Mouse (Mus musculus): Measurements from ENCODE around the gene Bet1. TPM values are rescaled to one million over a fixed set of nuclear protein-coding genes. Genes with fewer than 3 reads are reported as not detected.

Gene Bet1
- total RNA-seq, 1 experiment: 31.5 TPM

GRCm38 (mm10) chr6:4041821-4042220 is 45.0 kb downstream of the Bet1 start:
- Histone ChIP-seq H3K36me3 (ENCODE audit: control insufficient read depth, insufficient read depth, low read length, poor library complexity, severe bottlenecking) (no peaks in the 10 kb centered on the region), H3K4me1 (ENCODE audit: control insufficient read depth in 2 of 2, insufficient read depth in 2 of 2, low read length in 2 of 2, poor library complexity in 1 of 2) (no peaks in the 10 kb centered on the region), H3K9me3 (ENCODE audit: control insufficient read depth, insufficient read depth, low read depth, low read length) (no peaks in the 10 kb centered on the region), H3K9ac (ENCODE audit: insufficient read depth, low read depth, low read length, poor library complexity, severe bottlenecking) (no peak overlapping the region), H3K27ac (ENCODE audit: insufficient read depth, low read depth, low read length, poor library complexity, severe bottlenecking) (no peak overlapping the region), H3K4me3 (ENCODE audit: insufficient read depth in 1 of 2, low read depth in 1 of 2, low read length in 2 of 2, poor library complexity in 1 of 2, severe bottlenecking in 1 of 2) (no peak overlapping the region)
- in situ Hi-C loops (cut with MboI; ENCODE audit: low sequenced_read_pairs in 2 of 2, unreplicated experiment in 2 of 2): no loop called here
- DNase-seq (ENCODE audit: low read depth, low spot score): no peak
- no peak for TF ChIP-seq HCFC1 (IDR thresholded peaks at IDR 0.05; ENCODE audit: borderline replicate concordance, insufficient read depth, low read length)
- no peak for TF ChIP-seq MAFK (IDR thresholded peaks at IDR 0.05; ENCODE audit: insufficient read depth, low read depth, low read length)
- no peak for TF ChIP-seq ZNF384 (IDR thresholded peaks at IDR 0.05; ENCODE audit: low read depth, low read length)
- TF ChIP-seq CHD2 (IDR thresholded peaks at IDR 0.05; ENCODE audit: low read depth, low read length): no peak
- TF ChIP-seq ZC3H11A (IDR thresholded peaks at IDR 0.05; ENCODE audit: borderline replicate concordance, low read depth, low read length): no peak

GRCm38 (mm10) chr6:4030956-4031355 is 55.8 kb downstream of the Bet1 start:
- no peak for TF ChIP-seq ZC3H11A (IDR thresholded peaks at IDR 0.05; ENCODE audit: borderline replicate concordance, low read depth, low read length)
- no peak for TF ChIP-seq CHD2 (IDR thresholded peaks at IDR 0.05; ENCODE audit: low read depth, low read length)
- no peak for TF ChIP-seq MAFK (IDR thresholded peaks at IDR 0.05; ENCODE audit: insufficient read depth, low read depth, low read length)
- no peak for TF ChIP-seq ZNF384 (IDR thresholded peaks at IDR 0.05; ENCODE audit: low read depth, low read length)
- no peak for TF ChIP-seq HCFC1 (IDR thresholded peaks at IDR 0.05; ENCODE audit: borderline replicate concordance, insufficient read depth, low read length)
- in situ Hi-C loops (cut with MboI; ENCODE audit: low sequenced_read_pairs in 2 of 2, unreplicated experiment in 2 of 2): no loop called here
- no peaks in the 10 kb centered on the region for H3K4me1 ChIP-seq (ENCODE audit: control insufficient read depth in 2 of 2, insufficient read depth in 2 of 2, low read length in 2 of 2, poor library complexity in 1 of 2)
- no peaks in the 10 kb centered on the region for H3K9me3 ChIP-seq (ENCODE audit: control insufficient read depth, insufficient read depth, low read depth, low read length)
- DNase-seq (ENCODE audit: low read depth, low spot score): no peak
- H3K9ac ChIP-seq (ENCODE audit: insufficient read depth, low read depth, low read length, poor library complexity, severe bottlenecking): no peak overlapping the region
- no peak overlapping the region for H3K27ac ChIP-seq (ENCODE audit: insufficient read depth, low read depth, low read length, poor library complexity, severe bottlenecking)
- H3K36me3 ChIP-seq (ENCODE audit: control insufficient read depth, insufficient read depth, low read length, poor library complexity, severe bottlenecking): no peaks in the 10 kb centered on the region
- H3K4me3 ChIP-seq (ENCODE audit: insufficient read depth in 1 of 2, low read depth in 1 of 2, low read length in 2 of 2, poor library complexity in 1 of 2, severe bottlenecking in 1 of 2): no peak overlapping the region

Other genes with a start within 250 kb of the Bet1 start
- 0.42 and 0.67 TPM in 2 replicates for gene Tfpi2, start 98.1 kb downstream of the Bet1 start, total RNA-seq (2012; rRNA removed)
- gene Gngt1, start 93.2 kb downstream of the Bet1 start, total RNA-seq (2012; rRNA removed): not detected in 2 replicates
- gene Gng11, start 83.1 kb downstream of the Bet1 start, total RNA-seq (2012; rRNA removed): 1.2 and 4.0 TPM in 2 replicates